Mouse (Mus musculus) liver, embryonic 16.5 days (tissue): ENCODE results near the gene Ficd. TPM values are rescaled to one million over a fixed set of nuclear protein-coding genes. Genes with fewer than 3 reads are reported as not detected.

ENCODE experiments used
- ATAC-seq: fragments of 200-750 bp; cut with Nextera tagmentation; 2 replicates; pipeline ENCODE4 v1.8.0; 2017; ENCODE audit warnings: low read depth, mild to moderate bottlenecking, moderate number of reproducible peaks, moderate library complexity
- H3K27ac ChIP-seq: fragments of 300-500 bp; sonication (generic); 2 replicates; pipeline ENCODE4 v1.5.1; 2014; ENCODE audit warnings: mild to moderate bottlenecking, low read length
- H3K27me3 ChIP-seq: fragments of 300-500 bp; sonication (generic); 2 replicates; pipeline ENCODE4 v1.6.1; 2014; ENCODE audit warnings: low read depth, low read length, mixed read lengths; ENCODE audit not compliant: control insufficient read depth, insufficient read depth
- H3K36me3 ChIP-seq: fragments of 300-500 bp; sonication (generic); 2 replicates; pipeline ENCODE4 v1.6.1; 2014; ENCODE audit warnings: mild to moderate bottlenecking; ENCODE audit not compliant: control insufficient read depth, insufficient read depth
- H3K4me1 ChIP-seq: fragments of 300-500 bp; sonication (generic); 2 replicates; pipeline ENCODE4 v1.6.1; 2014; ENCODE audit warnings: low read depth, low read length, mixed read lengths; ENCODE audit not compliant: control insufficient read depth
- H3K4me2 ChIP-seq: fragments of 300-500 bp; sonication (generic); 2 replicates; pipeline ENCODE4 v1.6.1; 2014; ENCODE audit warnings: low read depth, low read length, mixed read lengths
- H3K4me3 ChIP-seq: fragments of 300-500 bp; sonication (generic); 2 replicates; pipeline ENCODE4 v1.5.1; 2014; ENCODE audit warnings: low read depth, mild to moderate bottlenecking, low read length
- H3K9ac ChIP-seq: fragments of 300-500 bp; sonication (generic); 2 replicates; pipeline ENCODE4 v1.6.1; 2014; ENCODE audit warnings: low read depth, low read length
- H3K9me3 ChIP-seq: fragments of 300-500 bp; sonication (generic); replicated peaks from 2 replicates; pipeline ENCODE4 v1.6.1; 2016; ENCODE audit warnings: low read length; ENCODE audit not compliant: control insufficient read depth
- WGBS: fragments of 180-500 bp; shearing (Covaris S2); extraction: QIAGEN DNeasy Blood & Tissue Kit; methylation state at CpG from one replicate; pipeline ENCODE4 v1.1.7; 2014; ENCODE audit not compliant: insufficient replicate concordance; 5-methylcytosine and 5-hydroxymethylcytosine counted together
- polyA plus RNA-seq: library from polyadenylated mRNA; unstranded; fragments of >200 nt; fragmentation: Nextera tagmentation; extraction: Ambion mirVana; gene quantifications from 2 replicates; pipeline ENCODE4 v1.2.1, GENCODE M21; 2015

Gene Ficd
- polyA plus RNA-seq, 1 experiment from 2014 or later, result 2.6 TPM

DNA sequence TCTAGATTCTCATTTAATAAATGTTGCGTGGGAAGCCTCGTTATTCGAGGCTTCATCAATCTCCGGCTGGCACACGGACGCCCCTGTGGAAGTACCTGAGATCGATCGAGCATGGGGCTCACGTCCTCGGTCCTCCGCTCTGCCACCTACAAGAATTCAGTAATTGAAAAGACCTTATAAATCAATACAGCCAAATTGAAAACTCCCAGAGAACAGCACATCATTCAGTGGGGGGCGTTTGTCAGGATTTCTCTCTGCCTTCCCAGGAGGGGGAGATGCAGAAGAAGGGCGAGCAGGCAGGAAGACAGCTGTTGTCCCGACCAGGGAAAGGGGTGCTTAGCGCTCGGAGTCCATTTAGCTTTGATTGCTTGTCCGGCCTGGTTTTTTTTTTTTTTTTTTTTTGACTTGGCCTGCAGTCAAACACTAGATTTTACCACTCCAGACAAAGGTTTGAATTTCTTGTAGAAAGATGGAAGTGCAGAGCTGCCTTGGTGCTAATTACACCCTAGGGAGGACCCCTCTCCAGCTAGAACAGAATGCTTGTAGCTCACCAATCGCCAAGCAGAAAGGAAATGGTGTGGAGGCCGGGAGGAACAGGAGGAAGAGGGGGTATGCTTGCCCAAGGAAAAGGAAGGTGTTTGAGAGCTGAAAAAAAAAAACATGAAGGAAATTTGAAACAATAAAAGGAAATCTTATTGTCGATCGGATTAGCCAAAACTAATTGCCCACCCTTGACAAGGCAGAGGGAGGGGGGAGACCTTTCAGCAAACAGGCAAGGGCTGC is 31.6 kb upstream of the Ficd start:
- Histone ChIP-seq H3K9me3 (no peaks in the 10 kb centered on the region), H3K36me3 (no peaks in the 10 kb centered on the region), H3K4me2 (no peak overlapping the region), H3K4me1 (no peaks in the 10 kb centered on the region), H3K9ac (no peak overlapping the region), H3K27ac (no peak overlapping the region), H3K27me3 (no peaks in the 10 kb centered on the region), H3K4me3 (no peak overlapping the region)
- ATAC-seq, result no peak
- WGBS, result 47% methylated on average over 21 of the region's 21 CpGs

DNA sequence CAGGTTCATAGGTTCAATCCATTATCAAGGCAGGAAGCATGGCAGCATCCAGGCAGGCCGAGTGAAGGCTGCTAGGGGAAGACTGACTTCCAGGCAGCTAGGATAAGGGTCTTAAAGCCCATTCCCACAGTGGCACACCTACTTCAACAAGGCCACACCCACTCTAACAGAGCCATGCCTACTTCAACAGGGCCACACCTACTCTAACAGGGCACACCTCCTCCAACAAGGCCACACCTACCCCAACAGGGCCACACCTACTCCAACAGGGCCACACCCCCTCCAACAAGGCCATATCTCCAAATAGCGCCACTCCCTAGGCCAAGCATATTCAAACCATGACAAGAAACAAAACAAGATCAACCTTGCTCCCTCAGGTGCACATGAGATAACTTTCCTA is 22.7 kb upstream of the Ficd start:
- H3K27ac ChIP-seq, result no peak overlapping the region
- no peaks in the 10 kb centered on the region for H3K36me3 ChIP-seq
- H3K4me2 ChIP-seq, result no peak overlapping the region
- WGBS, result 61% methylated on average over 2 of the region's 2 CpGs
- no peak overlapping the region for H3K4me3 ChIP-seq
- H3K4me1 ChIP-seq, result no peaks in the 10 kb centered on the region
- no peaks in the 10 kb centered on the region for H3K27me3 ChIP-seq
- no peaks in the 10 kb centered on the region for H3K9me3 ChIP-seq
- H3K9ac ChIP-seq, result no peak overlapping the region
- ATAC-seq, result no peak

DNA sequence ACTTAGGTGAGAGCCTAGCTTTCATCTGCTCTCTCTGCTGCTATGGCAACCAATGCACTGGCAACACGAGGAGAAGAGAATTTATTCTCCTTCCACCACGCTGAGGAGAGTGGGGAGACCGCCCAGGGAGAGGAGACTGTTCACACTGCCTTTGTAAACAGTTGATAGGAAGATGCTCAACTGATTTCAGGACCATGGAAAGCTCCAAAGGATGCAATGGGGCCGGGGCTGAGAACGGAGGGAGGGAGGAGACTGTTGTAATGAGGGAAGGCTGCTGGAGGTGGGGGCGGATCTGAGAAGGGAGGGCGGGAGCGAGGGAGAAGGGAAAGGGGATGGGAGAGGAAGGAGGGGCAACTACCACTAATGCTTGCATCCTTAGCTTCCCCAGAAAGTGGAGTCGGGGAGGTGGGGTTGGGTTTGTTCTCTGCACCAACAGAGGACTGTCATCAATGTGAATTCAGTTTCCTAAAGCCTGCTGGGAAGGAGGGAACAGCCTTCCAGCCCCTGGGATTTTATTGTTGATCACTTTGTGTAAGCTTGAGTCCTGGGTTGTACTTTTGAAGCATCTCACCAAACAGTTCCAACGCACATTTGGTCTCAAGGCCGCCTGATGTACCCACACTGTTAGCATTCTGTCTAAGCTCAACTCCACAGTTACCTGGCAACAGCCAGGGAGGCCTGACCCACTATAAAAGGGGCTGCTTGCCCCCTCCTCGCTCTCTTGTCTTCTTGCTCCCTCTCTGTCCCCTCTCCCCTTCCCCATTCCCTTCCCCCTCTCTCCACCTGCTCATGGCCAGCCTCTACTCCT is 18.8 kb upstream of the Ficd start:
- no peak for ATAC-seq
- Histone ChIP-seq H3K4me1 (no peaks in the 10 kb centered on the region), H3K9ac (no peak overlapping the region), H3K4me2 (no peak overlapping the region), H3K27me3 (no peaks in the 10 kb centered on the region), H3K4me3 (no peak overlapping the region), H3K9me3 (no peaks in the 10 kb centered on the region), H3K36me3 (no peaks in the 10 kb centered on the region), H3K27ac (no peak overlapping the region)
- 7% methylated on average over 12 of the region's 12 CpGs for whole genome bisulfite sequencing

DNA sequence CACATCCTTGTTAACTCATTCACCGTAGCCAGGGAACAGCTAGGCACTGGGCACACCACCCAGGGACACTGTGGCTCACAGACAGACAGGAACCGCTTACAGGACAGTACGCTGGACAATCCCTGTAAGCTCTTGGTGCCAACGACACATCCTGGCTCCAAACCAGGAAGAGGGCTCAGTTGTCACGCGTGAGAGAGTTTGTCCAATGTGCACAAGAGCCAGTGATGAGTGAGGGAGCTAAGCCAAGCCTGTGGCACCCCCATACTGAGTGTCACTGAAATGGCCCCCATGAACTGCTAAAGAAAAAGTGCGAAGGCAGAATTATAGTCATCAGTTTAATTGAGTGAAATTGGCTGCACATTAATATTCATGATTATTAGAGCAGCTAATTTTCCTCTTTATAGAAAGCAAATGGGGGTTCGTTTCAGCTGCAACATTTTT is 16.4 kb upstream of the Ficd start:
- no peaks in the 10 kb centered on the region for H3K4me1 ChIP-seq
- H3K9ac ChIP-seq, result no peak overlapping the region
- no peaks in the 10 kb centered on the region for H3K9me3 ChIP-seq
- H3K4me3 ChIP-seq, result no peak overlapping the region
- no peak overlapping the region for H3K4me2 ChIP-seq
- H3K27ac ChIP-seq, result no peak overlapping the region
- ATAC-seq, result no peak
- no peaks in the 10 kb centered on the region for H3K27me3 ChIP-seq
- WGBS, result 64% methylated on average over 8 of the region's 8 CpGs
- no peaks in the 10 kb centered on the region for H3K36me3 ChIP-seq

DNA sequence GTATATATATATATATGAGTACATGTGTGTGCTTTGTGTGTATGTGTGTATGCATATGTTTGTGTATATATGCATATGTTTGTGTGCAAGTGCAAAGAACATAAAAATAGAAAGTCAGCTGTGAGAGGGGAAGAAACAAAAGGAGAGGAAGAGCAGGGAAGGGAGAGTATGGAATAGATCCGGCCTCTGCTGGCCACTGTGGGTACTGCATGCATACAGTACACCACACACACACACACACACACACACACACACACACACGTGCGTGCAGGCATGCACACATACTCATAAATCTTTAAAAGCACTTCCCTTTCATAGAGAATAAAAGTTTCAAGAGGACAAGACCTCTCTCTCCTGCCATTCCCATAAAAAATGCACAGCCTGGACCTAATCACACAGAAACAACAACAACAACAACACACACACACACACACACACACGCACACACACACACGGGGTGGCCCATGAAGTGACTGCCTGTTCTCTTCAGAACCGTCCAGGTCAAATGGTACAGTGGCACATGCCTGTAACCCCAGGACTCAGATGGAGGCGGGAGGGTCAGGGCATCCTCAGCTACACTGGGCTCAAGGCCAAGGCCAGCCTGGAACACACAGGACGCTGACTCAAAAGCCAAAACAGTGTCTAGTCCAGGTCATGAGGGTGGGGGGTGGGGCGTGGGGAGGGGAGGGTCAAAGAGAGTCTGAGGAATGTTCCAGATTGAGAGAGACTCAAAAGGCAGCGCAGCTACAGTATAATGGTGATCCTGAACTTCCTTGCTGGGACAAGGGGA is 13.2 kb upstream of the Ficd start:
- no peak overlapping the region for H3K4me2 ChIP-seq
- H3K9me3 ChIP-seq, result no peaks in the 10 kb centered on the region
- no peak for ATAC-seq
- no peaks in the 10 kb centered on the region for H3K4me1 ChIP-seq
- no peak overlapping the region for H3K27ac ChIP-seq
- H3K36me3 ChIP-seq, result no peaks in the 10 kb centered on the region
- H3K27me3 ChIP-seq, result no peaks in the 10 kb centered on the region
- H3K9ac ChIP-seq, result no peak overlapping the region
- H3K4me3 ChIP-seq, result no peak overlapping the region
- WGBS, result 61% methylated on average over 10 of the region's 10 CpGs

DNA sequence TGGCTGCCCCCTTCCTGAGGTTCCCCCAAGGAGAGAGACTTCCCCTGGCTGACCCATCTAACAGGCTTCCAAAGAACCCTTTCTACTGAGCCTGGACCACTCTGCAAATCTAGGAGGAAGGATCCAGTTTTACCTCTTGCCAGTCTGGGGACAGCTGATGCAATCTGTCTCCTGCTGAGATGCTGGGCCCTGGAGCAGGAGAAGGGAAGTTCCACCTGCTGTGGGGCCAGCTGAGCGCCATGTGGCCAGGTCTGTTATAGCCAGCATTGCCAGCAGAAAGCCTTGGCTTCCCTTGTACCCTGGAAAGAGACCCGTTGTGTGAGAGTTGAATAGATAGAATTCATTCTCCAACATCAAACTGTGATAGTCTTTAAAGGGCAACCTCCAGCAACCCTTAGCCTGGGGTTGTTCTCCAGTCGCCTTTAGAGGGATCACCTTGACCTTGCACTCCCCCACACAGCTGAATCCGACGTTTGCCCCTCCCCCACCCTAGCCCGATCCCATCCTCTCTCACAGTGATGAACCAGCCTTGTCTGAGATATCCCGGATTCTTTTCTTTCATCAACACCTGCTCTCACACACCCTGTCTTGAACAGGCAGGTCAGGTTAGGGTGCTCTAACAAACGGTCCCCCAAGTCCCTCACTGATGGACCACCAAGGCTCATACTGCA is 11.9 kb upstream of the Ficd start:
- WGBS, result 28% methylated on average over 8 of the region's 8 CpGs
- no peak for ATAC-seq

DNA sequence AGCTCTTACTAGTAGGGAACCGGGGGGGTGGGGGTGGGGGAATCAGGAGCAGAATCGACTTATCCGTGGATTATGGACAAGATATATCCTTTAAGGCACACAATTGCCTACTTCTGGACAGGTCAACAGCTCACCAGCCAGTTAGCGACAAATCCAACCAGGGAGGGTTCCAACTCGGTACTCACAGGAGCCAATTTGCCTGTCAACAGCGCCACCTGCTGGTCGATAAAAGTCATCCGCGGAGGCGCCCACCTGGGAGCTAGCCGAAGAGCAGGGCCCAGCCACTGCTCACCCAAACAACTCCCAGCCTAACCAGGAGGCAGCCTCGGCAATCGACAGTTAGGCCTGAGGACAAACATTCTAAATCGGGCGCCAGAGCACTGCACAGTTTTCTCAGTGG is 11.2 kb upstream of the Ficd start, which contains the start of gene 1700069L16Rik:
1700069L16Rik (minus strand) TSS at position 327 of the 400 bp plus-strand sequence.
- no peaks in the 10 kb centered on the region for H3K36me3 ChIP-seq
- no peak within 1 kb of the TSS for H3K4me3 ChIP-seq
- 4% methylated on average over 15 of the region's 15 CpGs for WGBS
- no peak within 1 kb of the TSS for H3K9ac ChIP-seq
- H3K27ac ChIP-seq, result no peak within 1 kb of the TSS
- H3K9me3 ChIP-seq, result no peaks in the 10 kb centered on the region
- ATAC-seq, result no peak
- no peaks in the 10 kb centered on the region for H3K4me1 ChIP-seq
- no peak within 1 kb of the TSS for H3K4me2 ChIP-seq
- no peaks in the 10 kb centered on the region for H3K27me3 ChIP-seq

More for the DNA sequence above, 11.9 kb upstream of the Ficd start:
- Histone ChIP-seq H3K4me1 (no peaks in the 10 kb centered on the region), H3K9ac (no peak overlapping the region), H3K4me3 (no peak overlapping the region), H3K9me3 (no peaks in the 10 kb centered on the region), H3K36me3 (no peaks in the 10 kb centered on the region), H3K4me2 (no peak overlapping the region), H3K27me3 (no peaks in the 10 kb centered on the region), H3K27ac (no peak overlapping the region)

DNA sequence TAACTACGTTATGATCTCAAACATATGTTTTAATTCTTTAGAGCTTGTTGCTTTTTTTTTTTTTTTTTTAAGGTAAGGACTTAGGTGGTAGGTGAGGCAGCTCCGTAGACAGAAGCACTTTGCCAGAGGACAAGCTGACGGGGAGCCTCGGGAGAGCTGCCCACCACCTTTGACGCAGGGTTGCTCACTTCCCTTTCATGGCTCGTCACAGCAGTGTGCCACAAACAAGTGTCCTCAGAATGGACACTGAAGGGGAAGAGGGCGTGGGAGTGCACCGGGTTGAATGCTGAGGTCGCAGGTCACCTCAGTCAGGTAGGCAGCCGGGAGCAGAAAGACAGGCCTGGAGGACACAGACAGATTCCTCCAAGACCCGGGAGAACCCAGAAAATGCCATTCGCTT is 10.2 kb upstream of the Ficd start:
- Histone ChIP-seq H3K4me2 (no peak overlapping the region), H3K9ac (no peak overlapping the region), H3K4me3 (no peak overlapping the region), H3K4me1 (no peaks in the 10 kb centered on the region), H3K27ac (no peak overlapping the region), H3K9me3 (no peaks in the 10 kb centered on the region), H3K27me3 (no peaks in the 10 kb centered on the region), H3K36me3 (no peaks in the 10 kb centered on the region)
- ATAC-seq, result no peak
- WGBS, result 51% methylated on average over 12 of the region's 12 CpGs
